Mouse (Mus musculus) kidney, postnatal 10 days (tissue): ENCODE measurements around the gene Fam208b.
"Not testable (repeated sequence)": the region's sequence is repeated elsewhere in the genome, so short reads cannot be mapped to it uniquely, and the experiment has no call there.

Experiments used
- DNase-seq: peaks from one replicate; pipeline ENCODE4 v3.0.0; 2021; ENCODE audit warnings: mixed read lengths

Fam208b gene

DNA sequence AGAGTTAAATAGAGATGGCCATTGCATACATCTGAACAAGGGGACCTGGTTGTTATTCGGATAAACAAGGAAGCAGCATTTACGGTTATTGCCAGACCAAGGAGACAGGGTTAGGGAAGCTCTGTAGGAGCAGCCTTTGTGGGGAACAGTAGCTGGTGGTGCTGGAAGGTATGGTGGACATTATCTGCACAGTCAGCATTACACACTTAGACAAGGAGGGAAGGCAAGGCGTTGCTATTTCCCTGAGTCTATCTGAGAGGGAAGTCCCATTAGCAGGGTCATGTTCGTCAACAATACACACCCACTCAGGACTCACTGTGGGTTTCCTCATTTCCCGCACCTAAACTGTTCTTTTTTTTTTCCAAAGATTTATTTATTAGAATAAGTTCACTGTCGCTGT lies 63.1 kb downstream of the Fam208b start:
- no peak for DNase-seq

DNA sequence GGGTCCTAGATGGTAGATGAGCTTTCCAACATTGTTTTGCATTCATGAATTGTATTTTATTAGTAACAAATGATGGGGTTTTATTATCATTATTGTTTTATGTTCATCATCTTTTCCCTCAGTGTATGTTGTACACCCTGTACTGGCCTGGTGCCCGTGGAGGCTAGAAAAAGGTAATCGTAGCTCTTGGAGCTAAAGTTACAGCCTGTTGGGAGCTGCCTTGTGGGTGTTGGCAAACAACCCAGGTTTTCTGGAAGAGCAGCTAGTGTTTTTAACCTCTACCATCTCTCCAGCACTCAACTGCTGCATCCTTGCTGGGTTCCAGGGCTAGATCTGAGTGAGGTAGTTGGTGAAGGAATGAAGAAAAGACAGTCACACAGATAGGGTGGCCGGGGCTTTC lies 63.5 kb downstream of the Fam208b start:
- no peak for DNase-seq

DNA sequence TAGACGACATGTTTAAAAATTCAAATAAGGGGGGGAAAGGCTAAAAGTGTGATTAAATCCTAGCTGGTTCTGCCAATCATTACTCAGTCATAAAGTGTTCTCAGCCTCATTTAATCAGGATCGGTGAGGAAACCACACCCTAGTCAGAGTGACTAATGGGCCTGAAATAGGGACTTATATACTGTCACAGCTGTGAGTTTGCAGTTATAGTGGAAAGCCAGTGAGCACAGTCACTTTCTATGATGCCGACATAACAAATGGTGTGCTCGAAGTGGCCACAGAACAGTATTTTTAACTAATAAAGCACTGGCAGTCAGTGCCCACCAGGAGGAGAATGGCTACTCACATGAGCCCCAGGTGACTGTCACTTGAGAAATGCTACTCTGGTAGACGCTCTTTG lies 66.0 kb downstream of the Fam208b start:
- no peak for DNase-seq

DNA sequence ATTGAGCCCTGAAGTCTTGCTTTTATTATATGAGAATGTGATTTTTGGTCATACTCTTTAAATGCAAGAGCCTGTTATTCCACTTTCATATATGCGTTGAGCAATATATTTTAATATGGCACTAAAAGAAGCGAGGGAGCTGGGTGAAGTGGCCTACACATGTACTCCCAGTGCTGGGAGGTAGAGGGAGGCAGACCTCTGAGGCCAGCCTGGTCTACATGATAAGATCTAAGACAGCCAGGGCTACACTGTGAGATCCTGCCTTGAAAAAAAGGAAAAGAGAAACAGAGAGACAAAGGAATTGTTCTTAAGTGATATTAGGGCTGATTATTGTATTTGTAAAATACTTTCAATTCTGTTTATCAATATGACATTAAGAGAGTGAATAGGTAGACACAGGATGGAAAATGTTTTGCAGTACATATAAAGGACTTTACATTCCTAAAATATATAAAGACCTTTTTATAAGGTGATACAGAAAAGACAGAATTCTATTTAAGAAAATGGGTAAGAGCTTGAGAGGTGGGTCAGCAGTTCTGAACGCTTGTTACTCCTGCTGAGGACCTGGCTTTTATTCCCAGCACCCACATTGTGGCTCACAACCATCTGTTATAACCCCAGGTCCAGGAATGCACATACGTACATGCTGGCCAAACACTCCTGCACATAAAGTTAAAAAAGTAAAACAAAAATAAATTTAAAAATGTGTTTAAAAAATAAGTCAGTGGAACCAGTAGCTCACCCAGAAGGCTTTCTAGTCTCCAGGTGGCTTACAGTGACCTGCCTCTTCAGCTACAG lies 66.6 kb downstream of the Fam208b start:
- DNase-seq: no peak

DNA sequence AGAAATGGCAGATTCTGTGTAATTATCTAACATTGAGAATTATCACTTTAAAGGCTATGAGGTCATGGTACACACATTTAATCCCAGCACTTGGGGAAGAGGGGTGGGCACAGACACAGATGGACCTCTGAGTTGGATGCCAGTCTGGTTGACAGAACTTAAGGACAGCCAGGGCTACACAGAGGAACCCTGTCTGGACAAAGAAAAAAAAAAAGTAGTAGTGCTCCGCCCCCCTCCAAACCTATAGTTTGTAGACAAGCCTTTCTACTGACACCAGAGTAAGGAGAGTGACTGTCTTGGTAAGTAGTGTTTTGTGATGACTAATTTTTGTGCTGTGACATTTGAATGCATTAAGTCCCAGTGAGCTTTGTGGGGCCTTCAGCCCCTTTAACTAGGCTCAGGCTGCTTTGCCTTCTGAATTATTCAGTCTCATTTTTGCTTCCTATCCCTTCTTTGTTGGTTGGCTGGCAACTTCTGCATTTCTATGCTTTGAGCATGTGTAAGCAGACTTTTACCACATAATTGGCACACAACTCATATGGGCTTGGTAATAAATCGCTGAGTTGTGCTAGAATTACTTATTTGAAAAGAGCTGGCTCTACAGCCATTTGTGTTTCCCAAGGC lies 69.6 kb downstream of the Fam208b start:
- DNase-seq: no peak

DNA sequence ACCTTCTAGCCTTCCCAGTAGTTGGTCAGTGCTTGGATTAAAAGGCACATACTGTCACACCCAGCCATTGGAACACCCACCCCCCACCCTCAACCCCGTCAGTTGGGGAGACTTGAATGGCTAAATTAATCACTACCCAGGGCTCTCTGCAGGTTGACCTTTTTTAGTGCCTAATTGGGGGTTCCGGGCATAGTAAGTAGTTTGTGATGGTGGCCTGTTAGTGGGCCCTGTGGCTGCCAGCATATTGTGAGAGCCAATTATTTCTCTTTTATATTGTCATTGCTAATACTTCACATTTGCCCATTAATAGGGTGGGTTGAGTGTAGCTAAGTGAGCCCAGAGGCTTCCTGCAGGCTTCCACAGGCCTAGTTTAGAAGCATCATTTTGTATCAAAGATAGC lies 70.7 kb downstream of the Fam208b start:
- no peak for DNase-seq

DNA sequence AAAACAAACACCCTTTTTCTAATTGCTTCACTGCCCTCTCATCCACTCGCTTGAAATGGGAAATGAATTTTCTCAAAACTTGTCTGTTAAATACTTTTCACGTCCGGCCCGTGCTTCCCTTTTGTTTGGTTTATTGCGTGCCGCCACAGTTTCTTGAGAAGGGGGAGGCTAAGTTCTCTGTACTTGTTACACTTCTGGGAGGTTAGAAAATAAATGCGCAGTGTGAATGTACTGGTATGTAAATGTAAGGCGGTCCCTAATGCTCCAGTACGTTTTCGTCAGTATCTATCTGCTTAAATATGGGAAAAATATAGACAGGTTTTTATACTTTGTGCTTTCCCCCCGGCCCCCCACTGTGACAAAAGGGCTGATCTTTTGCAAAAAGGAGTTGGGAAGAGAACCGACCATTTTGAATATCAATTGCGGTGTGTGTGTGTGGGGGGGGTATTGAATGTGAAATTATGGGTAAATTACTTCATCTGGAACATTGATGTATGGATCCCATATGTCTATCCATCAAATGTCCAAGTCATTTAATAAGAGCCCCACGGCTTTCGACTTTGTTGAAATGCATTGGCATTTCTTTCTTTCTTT lies 71.8 kb downstream of the Fam208b start:
- no peak for DNase-seq

DNA sequence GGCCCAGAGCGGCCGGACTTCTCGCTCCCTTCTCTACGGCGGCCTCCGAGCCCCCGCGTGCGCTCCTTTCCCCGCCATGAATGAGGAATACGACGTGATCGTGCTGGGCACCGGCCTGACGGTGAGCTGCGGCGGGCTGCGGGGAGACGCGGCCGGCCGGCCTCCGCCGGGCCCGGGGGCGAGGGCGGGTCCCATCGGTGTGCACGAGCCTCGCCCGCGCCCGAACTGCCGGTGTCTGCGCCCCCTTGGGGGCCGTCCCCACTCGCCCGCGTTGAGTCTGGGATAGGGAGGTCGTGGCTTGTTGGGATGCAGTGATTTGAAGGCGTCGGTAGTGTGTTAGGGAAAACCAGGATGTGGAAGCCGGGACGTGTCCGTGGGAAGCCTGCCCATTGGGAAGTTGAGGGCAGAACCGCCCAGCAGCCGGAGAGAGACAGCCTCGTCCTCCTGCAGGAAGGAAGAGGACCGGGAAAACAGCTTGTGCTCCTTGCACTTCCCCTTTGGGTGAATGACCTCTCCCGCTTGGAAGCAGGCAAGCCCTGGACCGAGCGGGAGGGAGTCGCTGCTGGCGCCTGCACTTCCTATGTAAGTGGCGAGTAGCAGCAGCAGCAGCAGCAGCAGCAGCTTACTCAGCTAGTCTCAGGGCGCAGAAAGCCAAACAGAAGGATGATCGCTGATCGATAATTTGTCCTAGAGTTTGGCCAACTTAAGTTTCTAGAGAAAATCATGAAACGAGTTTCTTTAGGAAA lies 72.5 kb downstream of the Fam208b start:
- DNase-seq: peak; percentile 89

DNA sequence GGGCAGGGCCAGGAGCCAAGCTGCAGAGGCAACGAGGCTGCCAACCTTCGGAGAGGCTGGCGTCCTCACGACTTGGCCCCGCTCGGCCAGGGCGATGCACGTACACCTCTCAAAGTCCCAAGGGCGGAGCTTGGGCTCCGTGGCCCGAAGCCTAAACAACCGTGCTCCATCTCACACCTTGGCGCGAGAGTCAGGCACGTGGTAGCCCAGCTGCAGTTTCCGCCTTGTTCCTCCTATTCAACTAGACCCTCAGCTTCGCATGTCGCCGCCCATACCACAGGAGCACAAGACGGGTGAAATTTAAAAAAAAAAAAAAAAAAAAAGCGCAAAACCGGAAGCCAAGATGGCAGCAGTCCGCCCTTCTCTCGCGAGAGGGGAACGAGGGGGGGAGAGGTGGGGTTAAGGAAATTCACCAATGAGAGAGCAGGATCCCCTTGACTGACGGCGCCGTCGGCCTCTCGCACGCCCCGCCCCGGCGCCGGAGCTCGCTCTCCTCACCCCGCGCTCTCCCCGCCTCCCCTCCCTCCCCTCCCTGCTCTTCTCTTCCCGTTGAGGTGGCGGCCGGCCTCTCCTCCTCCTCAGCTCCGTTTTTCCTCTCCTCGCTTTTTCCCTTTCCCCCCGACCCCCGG lies 73.2 kb downstream of the Fam208b start, which contains the start of gene Gdi2:
Gdi2 (plus strand) TSS at position 470 of the 629 bp plus-strand sequence.
- peak; percentile 98 for DNase-seq

DNA sequence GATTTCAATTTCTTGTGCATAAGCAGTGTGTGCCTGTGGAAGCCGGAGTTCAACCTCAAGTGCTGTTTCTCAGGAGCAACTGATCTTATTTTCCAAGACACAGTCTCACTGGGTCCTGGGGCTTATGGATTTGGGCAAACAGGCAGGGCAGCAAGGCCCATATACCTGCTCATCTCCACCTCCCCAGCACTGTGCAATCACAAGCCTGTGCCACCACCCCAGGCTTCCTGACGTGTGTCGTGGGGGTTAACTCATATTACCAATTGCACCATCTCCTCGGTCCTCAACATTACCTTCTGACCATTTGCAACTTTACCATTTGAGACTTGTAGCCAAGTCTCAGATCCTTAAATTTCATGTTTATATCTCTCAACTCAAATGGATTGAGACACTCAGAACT lies 76.8 kb downstream of the Fam208b start:
- DNase-seq: no peak

DNA sequence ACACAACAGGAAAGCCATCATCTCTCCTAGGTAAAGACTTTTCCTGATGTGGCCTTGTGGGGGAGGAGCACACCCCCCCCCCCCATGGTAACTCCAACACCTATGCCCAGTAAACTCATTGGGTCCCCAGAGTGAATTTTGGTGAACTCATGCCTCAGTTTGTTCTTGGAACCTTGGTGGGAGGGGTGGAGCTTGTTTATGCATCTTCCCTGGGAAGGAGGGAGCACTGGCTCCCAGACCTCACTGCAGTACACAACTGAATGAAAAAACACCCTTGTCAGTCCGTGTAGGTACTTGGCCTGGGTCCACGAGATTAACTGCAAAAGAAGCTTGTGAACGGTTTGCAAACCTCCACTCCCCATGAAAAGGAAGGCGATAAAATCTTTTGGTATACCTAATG lies 78.5 kb downstream of the Fam208b start:
- DNase-seq: no peak

DNA sequence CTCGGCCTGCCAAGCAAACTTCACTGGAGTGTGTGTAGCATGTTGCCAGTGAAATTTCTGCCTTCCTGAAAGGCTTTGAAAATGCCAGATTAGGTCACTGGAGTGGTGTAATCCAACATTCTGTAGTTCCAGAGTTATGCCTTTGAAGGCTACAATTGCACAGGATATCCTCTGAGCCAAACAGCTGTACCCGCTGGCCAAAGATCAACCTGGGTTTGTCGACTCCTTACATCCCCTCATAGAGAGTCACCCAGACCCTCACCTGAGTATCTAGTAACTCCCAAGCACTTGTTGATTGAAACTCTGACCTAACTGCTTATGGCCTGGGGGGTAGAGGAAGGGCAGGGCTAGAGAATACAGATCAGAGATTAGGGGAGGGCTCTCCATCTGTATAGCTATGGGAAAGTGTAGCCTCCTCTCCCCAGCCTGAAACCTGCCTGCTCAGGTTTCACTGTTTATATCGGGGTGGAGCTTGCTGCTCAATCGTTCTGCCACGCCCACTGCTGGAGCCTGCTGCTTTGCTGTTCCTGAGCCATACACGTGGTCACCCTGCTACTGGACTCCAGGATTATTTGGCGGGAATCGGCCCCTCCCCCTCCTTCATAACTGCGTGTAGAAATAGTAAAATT lies 79.1 kb downstream of the Fam208b start:
- no peak for DNase-seq

DNA sequence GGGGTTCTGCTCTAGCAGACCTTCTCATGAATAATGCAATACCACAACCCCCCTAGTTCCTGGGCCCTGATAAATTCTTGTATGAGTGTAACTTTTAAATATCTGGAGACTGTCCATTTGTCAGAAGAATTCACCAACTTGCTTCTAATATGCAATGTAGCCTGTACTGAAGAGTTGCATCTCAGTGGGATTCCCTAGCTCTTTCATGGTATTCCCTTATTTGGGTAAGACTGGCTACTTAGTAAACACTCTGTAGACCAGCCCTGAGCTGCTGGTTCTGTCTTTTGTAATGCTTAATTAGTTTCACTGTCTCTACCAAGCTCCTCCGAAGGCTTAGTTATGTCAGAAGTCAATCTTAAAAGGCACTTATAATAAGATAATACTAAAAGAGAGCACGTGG lies 79.7 kb downstream of the Fam208b start:
- not testable (repeated sequence) for DNase-seq

DNA sequence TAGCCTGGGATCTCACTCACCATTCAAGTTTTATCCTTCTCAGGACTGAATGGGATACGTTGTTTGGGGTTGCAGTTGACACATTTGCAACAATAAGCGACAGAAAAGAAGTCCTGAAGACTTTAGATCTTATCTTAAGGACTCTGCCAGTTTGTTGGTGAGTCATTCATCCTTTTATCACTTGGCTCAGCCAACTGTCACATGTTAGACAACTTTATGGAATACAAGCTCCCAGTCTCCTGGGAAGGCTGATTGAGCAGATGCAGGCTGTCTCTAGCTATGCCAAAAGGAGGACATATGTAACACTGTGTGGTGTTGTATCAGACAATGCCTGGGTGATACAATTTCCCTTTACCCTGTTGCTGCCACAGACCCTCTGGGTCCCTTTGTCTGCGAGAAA lies 80.5 kb downstream of the Fam208b start:
- no peak for DNase-seq

DNA sequence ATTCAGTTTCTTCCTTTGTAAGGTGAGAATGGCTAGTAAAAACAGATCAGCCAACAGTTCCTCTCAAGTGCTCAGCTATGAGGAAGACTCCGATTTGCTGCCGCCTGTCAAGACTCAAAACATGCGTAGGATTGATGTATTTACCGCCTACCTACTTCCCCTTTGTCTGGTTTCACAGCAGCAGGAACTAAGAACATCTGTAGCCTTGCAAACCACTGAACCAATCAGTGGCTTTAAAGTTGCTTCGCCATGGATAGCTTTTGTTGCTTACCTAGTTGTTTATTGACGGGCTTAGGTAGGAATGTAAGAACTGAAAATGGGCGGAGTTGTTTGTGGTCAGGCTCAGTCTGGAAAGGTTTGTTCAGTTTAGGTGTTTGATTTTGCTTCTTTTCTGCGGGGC lies 84.6 kb downstream of the Fam208b start:
- DNase-seq: no peak

DNA sequence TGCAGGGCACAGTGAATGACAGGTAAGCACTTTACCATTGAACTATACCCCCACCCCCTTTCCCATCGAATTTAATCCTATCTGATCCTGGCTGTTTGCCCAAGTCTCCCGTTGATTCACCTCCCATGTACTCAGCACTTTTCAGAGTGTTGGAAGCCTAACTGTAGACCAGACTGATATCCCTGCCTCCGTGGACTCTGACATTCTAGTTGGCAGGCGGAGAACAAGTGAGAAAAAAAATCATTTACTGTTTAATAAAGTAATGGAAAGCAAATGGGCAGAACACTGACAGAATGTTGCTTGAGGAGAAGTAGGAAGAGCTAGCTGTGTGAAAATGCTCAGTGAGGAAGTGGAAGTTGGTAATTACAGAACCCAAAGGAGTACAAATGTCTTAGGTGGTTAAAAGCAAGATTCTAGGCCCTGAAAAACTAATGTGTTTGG lies 85.3 kb downstream of the Fam208b start:
- peak; percentile 53 for DNase-seq

DNA sequence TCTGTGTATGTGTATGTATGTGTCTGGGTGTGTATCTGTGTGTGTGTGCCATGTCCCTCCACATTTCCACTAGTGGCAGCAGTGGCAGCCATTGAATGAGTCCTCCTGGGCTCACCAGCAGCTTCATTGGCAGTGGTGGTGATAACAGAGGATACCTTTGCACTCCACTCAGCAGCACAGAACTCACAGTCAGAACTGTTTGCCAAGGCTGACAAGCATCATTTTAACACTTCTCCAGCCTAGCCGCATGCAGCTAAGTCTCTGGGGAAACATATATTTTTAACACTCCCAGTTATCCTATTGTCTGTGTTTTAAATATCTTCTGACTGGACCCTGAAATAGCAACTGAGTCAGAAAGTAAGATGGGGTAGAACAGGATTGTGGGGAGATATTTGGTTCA lies 87.0 kb downstream of the Fam208b start:
- no peak for DNase-seq

DNA sequence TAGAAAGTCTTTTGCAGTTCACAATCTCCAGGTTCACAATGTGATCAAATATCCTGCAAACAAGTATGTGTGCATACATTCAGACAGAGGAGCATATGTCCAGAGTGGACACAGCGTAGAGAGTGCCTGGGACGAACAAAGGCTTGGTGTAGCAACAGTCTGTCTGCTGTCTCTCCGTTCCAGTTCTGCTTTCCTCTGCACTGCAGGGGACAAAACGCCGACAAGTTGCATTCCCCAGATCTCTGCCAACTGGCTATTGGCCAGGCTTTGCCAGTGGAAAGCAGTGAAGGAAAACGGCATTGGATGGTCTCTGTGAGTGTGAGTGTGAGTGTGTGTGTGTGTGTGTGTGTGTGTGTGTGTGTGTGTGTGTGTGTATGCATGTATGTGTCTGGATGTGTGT lies 87.4 kb downstream of the Fam208b start:
- peak; percentile 66 for DNase-seq

DNA sequence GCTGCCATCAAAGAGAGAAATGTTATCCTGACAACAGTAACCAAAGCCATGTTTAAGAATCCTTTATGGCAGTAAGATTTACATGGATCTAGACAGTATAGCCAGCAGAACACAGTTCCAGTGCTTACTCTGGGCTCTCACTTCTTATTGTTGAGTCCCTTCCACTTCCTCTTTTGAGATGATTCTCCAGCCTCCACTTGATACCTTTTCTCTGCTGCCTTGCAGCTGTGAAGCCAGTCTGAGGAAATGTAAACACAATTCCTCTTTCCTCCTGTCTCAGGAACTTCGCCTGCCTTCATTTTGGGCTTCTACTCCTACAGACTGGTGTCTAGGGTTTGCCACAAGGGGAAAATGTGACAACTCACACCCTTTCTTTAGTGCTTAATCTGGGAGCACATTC lies 90.9 kb downstream of the Fam208b start:
- not testable (repeated sequence) for DNase-seq

DNA sequence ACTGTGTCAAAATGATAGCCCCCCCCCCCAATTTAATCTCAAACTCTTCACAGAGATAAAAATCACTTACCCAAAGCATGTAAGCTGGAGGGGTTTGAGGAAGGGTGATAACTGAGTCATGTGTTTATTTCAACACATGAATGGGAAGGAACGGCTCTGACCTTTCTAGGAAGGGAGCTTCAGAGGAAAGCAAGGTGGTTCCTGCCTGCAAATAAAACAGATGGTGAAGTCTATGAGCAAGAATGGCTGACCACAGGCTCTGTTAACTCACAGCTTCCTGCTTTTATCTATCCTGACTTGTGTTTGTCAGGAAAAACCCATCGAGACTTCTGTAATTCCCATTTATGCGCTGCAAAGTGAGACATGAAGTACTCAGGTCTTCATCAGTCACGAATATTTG lies 91.6 kb downstream of the Fam208b start:
- DNase-seq: not testable (repeated sequence)
